Mouse (Mus musculus): ENCODE data around the gene Resf1.

DNA sequence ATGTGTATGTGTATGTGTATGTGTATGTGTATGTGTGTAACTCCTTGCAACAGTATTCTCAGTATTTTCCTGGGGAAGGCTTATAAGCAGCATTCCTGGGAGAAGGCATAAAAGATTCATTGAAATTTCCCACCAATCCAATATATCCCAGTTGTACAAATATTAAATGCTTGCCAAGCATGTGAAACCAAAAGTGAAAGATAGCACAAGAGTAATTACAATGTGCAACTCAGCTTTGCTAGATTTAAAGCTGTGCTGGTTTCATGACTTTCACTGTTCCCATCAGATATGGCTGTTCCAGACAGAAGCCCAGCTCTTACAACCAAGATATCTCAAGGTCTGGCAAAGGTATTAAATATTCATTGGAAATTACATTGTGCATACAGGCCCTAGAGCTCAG is 41.3 kb upstream of the Resf1 start:
- TF ChIP-seq CTCF (IDR thresholded peaks at IDR 0.05; ENCODE audit: low read depth) (no peak), EP300 (optimal IDR thresholded peaks at IDR 0.05) (no peak)
